Mouse (Mus musculus) forebrain, embryonic 11.5 days (tissue): ENCODE results near the gene Agap2. TPM values are rescaled to one million over a fixed set of nuclear protein-coding genes. Genes with fewer than 3 reads are reported as not detected.

Source experiments
- ATAC-seq: fragments of 200-750 bp; cut with Nextera tagmentation; replicated peaks from 2 replicates; pipeline ENCODE4 v1.8.0; 2017; ENCODE audit warnings: moderate TSS enrichment; ENCODE audit not compliant: low FRiP score
- DNase-seq: peaks from one replicate; pipeline ENCODE4 v3.0.0-alpha.2; 2017; ENCODE audit warnings: low spot score
- H3K27ac ChIP-seq: fragments of 300-500 bp; sonication (generic); 2 replicates; pipeline ENCODE4 v1.5.1; 2014; ENCODE audit warnings: low read depth, low read length
- H3K27me3 ChIP-seq: fragments of 300-500 bp; sonication (generic); 2 replicates; pipeline ENCODE4 v1.6.1; 2014; ENCODE audit warnings: mild to moderate bottlenecking, low read length, mixed read lengths; ENCODE audit not compliant: control insufficient read depth, insufficient read depth
- H3K36me3 ChIP-seq: fragments of 300-500 bp; sonication (generic); 2 replicates; pipeline ENCODE4 v1.6.1; 2014; ENCODE audit warnings: mild to moderate bottlenecking, low read length, moderate library complexity, mixed read lengths; ENCODE audit not compliant: control insufficient read depth, insufficient read depth
- H3K4me1 ChIP-seq: fragments of 300-500 bp; sonication (generic); replicated peaks from 2 replicates; pipeline ENCODE4 v1.6.1; 2014; ENCODE audit warnings: low read length, mixed read lengths; ENCODE audit not compliant: control insufficient read depth, insufficient read depth
- H3K4me2 ChIP-seq: fragments of 300-500 bp; sonication (generic); 2 replicates; pipeline ENCODE4 v1.6.1; 2014; ENCODE audit warnings: low read depth, mild to moderate bottlenecking, low read length, moderate library complexity, mixed read lengths; ENCODE audit not compliant: severe bottlenecking
- H3K4me3 ChIP-seq: fragments of 300-500 bp; sonication (generic); 2 replicates; pipeline ENCODE4 v1.5.1; 2014; ENCODE audit warnings: low read depth, low read length
- H3K9ac ChIP-seq: fragments of 300-500 bp; sonication (generic); 2 replicates; pipeline ENCODE4 v1.6.1; 2014; ENCODE audit warnings: low read length
- H3K9me3 ChIP-seq: fragments of 300-500 bp; sonication (generic); 2 replicates; pipeline ENCODE4 v1.6.1; 2016; ENCODE audit warnings: low read length, mixed read lengths; ENCODE audit not compliant: control insufficient read depth
- WGBS: fragments of 180-500 bp; shearing (Covaris S2); extraction: QIAGEN DNeasy Blood & Tissue Kit; methylation state at CpG from one replicate; pipeline ENCODE4 v1.1.7; 2014; 5-methylcytosine and 5-hydroxymethylcytosine counted together
- polyA plus RNA-seq: library from polyadenylated mRNA; unstranded; fragments of >200 nt; fragmentation: Nextera tagmentation; extraction: Ambion mirVana; gene quantifications from 2 replicates; pipeline ENCODE4 v1.2.1, GENCODE M21; 2014

Gene Agap2
- polyA plus RNA-seq, 1 experiment from 2014 or later, result 0.64 TPM

DNA sequence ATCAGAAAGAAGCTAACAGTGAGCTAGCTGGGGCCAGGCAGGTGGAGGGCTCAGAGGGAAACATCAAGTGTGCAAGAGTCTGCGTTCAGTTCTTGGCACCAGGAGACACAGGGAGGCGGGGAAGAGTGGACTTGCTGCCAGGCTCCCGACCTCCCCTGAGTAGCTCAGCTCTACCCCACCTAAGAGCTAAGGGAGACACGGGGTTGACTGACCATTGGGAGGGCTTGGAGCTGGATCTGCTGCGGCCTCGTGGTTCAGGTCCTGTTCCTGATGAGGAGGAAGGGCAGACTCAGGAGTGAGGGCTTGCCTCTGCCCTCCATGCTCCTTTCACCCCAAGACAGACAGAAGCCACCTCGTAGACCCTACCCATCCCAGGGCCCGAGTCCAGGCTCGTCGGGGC is 24.1 kb downstream of the Agap2 start:
- no peaks in the 10 kb centered on the region; the same call in 1 of the 2 replicates for H3K36me3 ChIP-seq
- WGBS, result 92% methylated on average over 10 of the region's 10 CpGs
- H3K4me1 ChIP-seq, result no peaks in the 10 kb centered on the region

DNA sequence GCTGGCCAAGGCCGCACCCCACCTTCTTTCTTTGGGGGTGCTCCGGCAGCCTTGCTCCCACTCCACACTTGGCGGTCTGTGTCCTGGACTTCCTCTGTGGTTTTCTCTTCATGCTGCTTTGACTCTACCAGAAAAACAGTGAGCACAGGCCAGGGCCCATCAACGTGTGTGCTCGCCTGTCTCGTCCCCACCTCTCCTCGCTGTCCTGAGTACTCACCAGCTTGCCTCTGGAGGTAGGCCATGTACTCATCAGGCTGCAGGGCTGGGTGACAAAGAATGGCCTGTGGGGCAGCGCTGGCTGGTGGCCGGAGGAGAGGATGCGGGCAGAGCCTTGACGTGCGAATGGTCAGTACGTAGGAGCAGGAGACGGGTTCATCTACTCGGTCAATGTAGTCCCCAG is 24.8 kb downstream of the Agap2 start:
- 93% methylated on average over 15 of the region's 15 CpGs for WGBS
- Histone ChIP-seq H3K4me2 (no peak overlapping the region), H3K9ac (no peak overlapping the region), H3K4me1 (no peaks in the 10 kb centered on the region), H3K36me3 (no peaks in the 10 kb centered on the region; the same call in 1 of the 2 replicates), H3K27me3 (no peaks in the 10 kb centered on the region), H3K9me3 (no peaks in the 10 kb centered on the region), H3K4me3 (no peak overlapping the region), H3K27ac (no peak overlapping the region)
- ATAC-seq (no peak), DNase-seq (no peak)

More for the DNA sequence above, 24.1 kb downstream of the Agap2 start:
- H3K9me3 ChIP-seq, result no peaks in the 10 kb centered on the region
- no peak overlapping the region for H3K27ac ChIP-seq
- DNase-seq (no peak), ATAC-seq (no peak)
- no peaks in the 10 kb centered on the region for H3K27me3 ChIP-seq
- H3K9ac ChIP-seq, result no peak overlapping the region
- no peak overlapping the region for H3K4me3 ChIP-seq
- H3K4me2 ChIP-seq, result no peak overlapping the region

DNA sequence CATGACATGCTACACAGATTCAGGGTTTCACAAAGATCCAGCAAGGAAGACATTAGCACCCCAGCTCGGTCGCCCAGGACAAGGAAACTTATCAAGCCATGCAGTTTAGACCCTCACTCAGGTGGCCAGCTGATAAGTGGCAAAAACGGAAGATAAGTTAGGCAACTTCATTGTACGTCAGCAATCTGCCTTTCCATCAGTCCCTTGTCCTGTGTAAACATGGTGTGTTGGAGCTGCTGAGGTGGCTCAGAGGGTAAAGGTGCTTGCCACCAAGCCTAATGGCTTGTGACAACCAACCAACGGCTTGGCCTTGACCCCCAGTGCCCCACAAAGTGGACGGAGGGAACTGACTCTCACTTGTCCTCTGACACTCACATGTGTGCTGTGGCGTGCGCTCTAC is 25.3 kb downstream of the Agap2 start:
- no peak overlapping the region for H3K4me2 ChIP-seq
- ATAC-seq, result no peak
- no peak overlapping the region for H3K9ac ChIP-seq
- no peak for DNase-seq
- no peaks in the 10 kb centered on the region for H3K9me3 ChIP-seq
- no peak overlapping the region for H3K27ac ChIP-seq
- no peak overlapping the region for H3K4me3 ChIP-seq
- no peaks in the 10 kb centered on the region; the same call in 1 of the 2 replicates for H3K36me3 ChIP-seq
- H3K4me1 ChIP-seq, result no peaks in the 10 kb centered on the region
- 87% methylated on average over 8 of the region's 8 CpGs for WGBS
- no peaks in the 10 kb centered on the region for H3K27me3 ChIP-seq

DNA sequence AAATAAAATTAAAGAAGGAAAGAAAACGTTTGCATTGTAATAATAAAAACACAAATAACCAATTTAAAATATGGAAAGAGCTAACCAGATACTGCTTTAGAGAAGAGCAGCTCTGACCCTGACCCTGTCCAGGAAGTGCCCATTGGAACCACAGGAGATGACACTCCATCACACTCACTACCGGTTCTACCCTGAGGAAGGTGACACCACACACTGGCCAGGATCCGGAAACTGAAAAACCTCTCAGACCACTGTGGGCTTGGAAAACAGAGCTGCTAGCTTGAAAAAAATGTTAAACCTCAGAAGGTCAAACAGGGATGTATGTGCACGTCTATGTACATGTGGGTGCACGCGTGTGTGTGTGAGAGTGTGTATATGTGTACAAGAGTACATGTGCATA is 26.1 kb downstream of the Agap2 start:
- H3K4me3 ChIP-seq, result no peak overlapping the region
- 84% methylated on average over 6 of the region's 6 CpGs for whole genome bisulfite sequencing
- H3K9ac ChIP-seq, result no peak overlapping the region
- no peak overlapping the region for H3K4me2 ChIP-seq
- no peak for ATAC-seq
- no peaks in the 10 kb centered on the region for H3K4me1 ChIP-seq
- H3K27ac ChIP-seq, result no peak overlapping the region
- H3K27me3 ChIP-seq, result no peaks in the 10 kb centered on the region
- no peaks in the 10 kb centered on the region for H3K9me3 ChIP-seq
- no peak for DNase-seq
- no peaks in the 10 kb centered on the region; the same call in 1 of the 2 replicates for H3K36me3 ChIP-seq

DNA sequence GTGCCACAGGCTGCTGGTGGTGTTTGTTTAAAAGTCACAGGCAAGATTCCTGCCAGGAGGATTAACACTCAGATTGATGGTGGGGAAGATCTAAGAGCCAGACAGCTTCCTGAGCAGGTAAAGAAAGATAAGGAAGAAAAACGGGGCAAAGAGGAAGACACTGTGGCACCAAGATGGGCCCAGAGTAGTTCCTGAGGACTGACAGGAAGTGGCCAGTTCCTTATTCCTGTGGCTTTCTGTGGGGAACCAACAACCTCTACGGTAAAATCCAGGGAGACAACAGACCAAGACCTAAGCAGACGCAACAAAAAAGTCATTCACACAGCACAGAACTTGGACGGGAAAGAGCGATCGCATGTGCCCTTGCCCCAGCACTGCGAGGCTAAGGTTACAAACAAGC is 28.5 kb downstream of the Agap2 start:
- H3K9me3 ChIP-seq, result no peaks in the 10 kb centered on the region
- H3K4me2 ChIP-seq, result no peak overlapping the region
- H3K4me3 ChIP-seq, result no peak overlapping the region
- 82% methylated on average over 7 of the region's 7 CpGs for WGBS
- no peak overlapping the region for H3K27ac ChIP-seq
- ATAC-seq (no peak), DNase-seq (no peak)
- no peaks in the 10 kb centered on the region; the same call in 1 of the 2 replicates for H3K36me3 ChIP-seq
- H3K27me3 ChIP-seq, result no peaks in the 10 kb centered on the region
- H3K9ac ChIP-seq, result no peak overlapping the region
- H3K4me1 ChIP-seq, result no peaks in the 10 kb centered on the region

DNA sequence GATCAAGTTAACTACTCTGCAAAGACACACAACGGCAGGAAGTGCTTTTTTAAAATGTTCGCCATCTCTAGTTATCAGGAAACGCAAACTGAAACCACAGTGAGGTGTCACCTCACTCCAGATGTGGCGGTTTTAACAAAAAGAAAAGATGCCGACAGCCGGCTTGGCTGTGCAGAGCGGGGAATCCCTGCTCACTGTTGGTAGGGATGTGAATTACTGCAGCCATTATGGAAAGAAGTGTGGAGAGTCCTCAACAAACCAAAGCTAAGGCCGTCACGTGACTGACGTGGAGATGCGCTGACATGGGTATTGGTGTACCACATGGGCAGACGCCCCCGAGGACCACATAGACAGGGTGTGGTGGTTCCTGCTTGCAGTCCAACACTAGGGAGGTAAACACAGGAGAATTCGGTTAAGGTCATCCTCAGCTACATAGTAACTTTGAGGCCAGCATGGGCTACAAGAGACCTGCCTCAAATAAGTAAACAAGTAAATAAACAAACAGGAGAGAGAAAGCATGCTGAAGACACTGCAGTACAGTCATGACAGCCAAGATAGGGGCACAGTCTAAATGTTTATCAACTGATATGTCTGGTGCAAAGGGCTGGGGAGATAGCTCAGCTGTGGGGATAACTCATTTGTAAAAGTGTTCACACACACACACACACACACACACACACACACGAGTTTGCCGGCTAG is 32.6 kb downstream of the Agap2 start:
- DNase-seq (no peak), ATAC-seq (no peak)
- 93% methylated on average over 16 of the region's 16 CpGs for WGBS
- Histone ChIP-seq H3K36me3 (no peaks in the 10 kb centered on the region; the same call in 1 of the 2 replicates), H3K27ac (no peak overlapping the region), H3K4me1 (no peaks in the 10 kb centered on the region), H3K4me2 (no peak overlapping the region), H3K4me3 (no peak overlapping the region), H3K27me3 (no peaks in the 10 kb centered on the region), H3K9ac (no peak overlapping the region), H3K9me3 (no peaks in the 10 kb centered on the region)

DNA sequence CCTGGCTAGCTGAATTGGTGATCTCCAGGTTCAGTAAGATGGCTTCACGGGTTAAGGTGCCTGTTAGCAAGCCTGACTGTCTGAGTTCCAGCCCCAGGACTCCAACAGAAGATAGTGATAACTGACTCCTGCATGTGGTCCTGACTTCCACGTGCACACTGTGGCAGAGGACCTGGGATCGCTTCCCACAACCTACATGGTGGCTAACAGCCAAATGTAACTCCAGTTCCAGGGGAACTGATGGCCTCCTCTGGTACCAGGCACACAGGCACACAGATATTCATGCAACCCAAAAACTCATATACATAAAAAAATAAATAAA is 33.1 kb downstream of the Agap2 start:
- no peak for ATAC-seq
- no peaks in the 10 kb centered on the region; the same call in 1 of the 2 replicates for H3K36me3 ChIP-seq
- H3K27ac ChIP-seq, result no peak overlapping the region
- no peak for DNase-seq
- H3K9me3 ChIP-seq, result no peaks in the 10 kb centered on the region
- H3K9ac ChIP-seq, result no peak overlapping the region
- H3K4me2 ChIP-seq, result no peak overlapping the region
- H3K27me3 ChIP-seq, result no peaks in the 10 kb centered on the region
- H3K4me3 ChIP-seq, result no peak overlapping the region
- H3K4me1 ChIP-seq, result no peaks in the 10 kb centered on the region
- WGBS, result 74% methylated on average over 3 of the region's 3 CpGs

DNA sequence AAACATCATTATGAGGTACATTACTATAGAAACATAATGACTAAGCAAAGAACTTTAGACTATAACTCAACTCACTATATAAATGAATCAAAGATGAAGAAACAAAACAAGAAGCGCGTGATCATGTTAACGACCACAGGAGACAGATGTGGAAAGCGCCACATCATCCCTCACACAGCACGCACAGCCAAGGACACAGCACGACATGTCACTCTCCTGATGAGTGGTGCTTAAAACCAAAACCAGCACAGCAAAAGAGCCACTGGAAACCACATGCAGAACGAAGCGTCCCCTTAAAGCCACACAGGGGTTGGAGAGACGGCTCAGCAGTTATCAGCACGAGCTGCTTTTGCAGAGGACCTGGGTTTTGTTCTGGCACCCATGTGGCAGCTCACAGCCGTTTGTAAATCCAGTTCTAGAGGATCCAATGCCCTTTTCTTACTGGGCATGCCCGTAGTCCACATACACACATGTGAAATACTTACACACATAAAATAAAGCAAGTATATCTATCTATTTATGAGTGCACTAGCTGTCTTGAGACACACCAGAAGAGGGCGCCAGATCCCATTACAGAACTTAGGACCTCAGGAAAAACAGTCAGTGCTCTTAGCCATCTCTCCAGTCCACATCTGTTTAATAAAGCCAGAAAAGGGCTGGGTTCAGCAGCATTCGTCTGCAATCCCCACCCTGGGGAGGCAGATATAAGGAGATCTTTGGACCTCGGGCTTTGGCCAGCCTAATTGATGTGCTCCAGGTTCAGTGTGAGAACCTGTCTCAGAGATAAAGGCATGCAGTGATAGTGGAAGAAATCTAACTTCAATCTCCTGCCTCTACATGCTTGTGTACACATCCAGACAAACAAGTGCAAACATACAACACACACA is 36.2 kb downstream of the Agap2 start:
- ATAC-seq (no peak), DNase-seq (no peak)
- Histone ChIP-seq H3K9me3 (no peaks in the 10 kb centered on the region), H3K27ac (no peak overlapping the region), H3K4me1 (no peaks in the 10 kb centered on the region), H3K27me3 (no peaks in the 10 kb centered on the region), H3K4me3 (no peak overlapping the region), H3K4me2 (no peak overlapping the region), H3K36me3 (no peaks in the 10 kb centered on the region), H3K9ac (no peak overlapping the region)
- WGBS, result 90% methylated on average over 15 of the region's 15 CpGs
